Mouse (Mus musculus): ENCODE results near the gene Ppard.
A peak's percentile ranks its signal among the peaks of the same experiment; 100 is the strongest.

Ppard gene

GRCm38 (mm10) chr17:28287980-28288379 lies 55.5 kb downstream of the Ppard start:
- no peak for DNase-seq

- peak; percentile 42 for DNase-seq
Measured at GRCm38 (mm10) chr17:28290262-28290661, 57.8 kb downstream of the Ppard start.

- DNase-seq = no peak
Measured at GRCm38 (mm10) chr17:28290671-28291070, 58.2 kb downstream of the Ppard start.

- no peak for DNase-seq
Measured at GRCm38 (mm10) chr17:28291346-28291745, 58.8 kb downstream of the Ppard start.

GRCm38 (mm10) chr17:28293716-28294115 lies 61.2 kb downstream of the Ppard start:
- DNase-seq = no peak

- DNase-seq = no peak
Measured at GRCm38 (mm10) chr17:28294449-28295333, 62.2 kb downstream of the Ppard start.

- DNase-seq = no peak
Measured at GRCm38 (mm10) chr17:28298888-28299287, 66.4 kb downstream of the Ppard start.

- no peak for DNase-seq
Measured at GRCm38 (mm10) chr17:28299669-28300320, 67.3 kb downstream of the Ppard start.

GRCm38 (mm10) chr17:28300323-28300722 lies 67.8 kb downstream of the Ppard start:
- no peak for DNase-seq

GRCm38 (mm10) chr17:28300850-28301249 lies 68.3 kb downstream of the Ppard start:
- DNase-seq = no peak

- DNase-seq = no peak
Measured at GRCm38 (mm10) chr17:28305172-28305571, 72.7 kb downstream of the Ppard start.

GRCm38 (mm10) chr17:28308297-28309195 lies 76.0 kb downstream of the Ppard start:
- DNase-seq = peak; percentile 74

GRCm38 (mm10) chr17:28310831-28311230 lies 78.3 kb downstream of the Ppard start:
- no peak for DNase-seq

- no peak for DNase-seq
Measured at GRCm38 (mm10) chr17:28311366-28312132, 79.0 kb downstream of the Ppard start.

- no peak for DNase-seq
Measured at GRCm38 (mm10) chr17:28312232-28313211, 80.0 kb downstream of the Ppard start.

GRCm38 (mm10) chr17:28313212-28313879 lies 80.8 kb downstream of the Ppard start, which contains the start of gene Fance:
Gene Fance (plus strand): TSS chr17:28313519.
- peak; percentile 89 for DNase-seq

GRCm38 (mm10) chr17:28313880-28314225 lies 81.4 kb downstream of the Ppard start:
- DNase-seq = no peak

- no peak for DNase-seq
Measured at GRCm38 (mm10) chr17:28315611-28316160, 83.2 kb downstream of the Ppard start.

GRCm38 (mm10) chr17:28316476-28316875 lies 84.0 kb downstream of the Ppard start:
- no peak for DNase-seq

GRCm38 (mm10) chr17:28317091-28317490 lies 84.6 kb downstream of the Ppard start:
- DNase-seq = no peak

All from right cerebral cortex, postnatal 25 days (tissue).